Mouse (Mus musculus) E14TG2a.4 (cell line): ENCODE measurements around the gene Gpc5.

ENCODE experiments used
- CTCF ChIP-seq: conservative IDR thresholded peaks from 2 replicates; pipeline ENCODE4 v1.5.1; 2014; ENCODE audit warnings: low read length
- NANOG ChIP-seq: IDR thresholded peaks from 2 replicates; pipeline ENCODE4 v1.6.1; 2014; ENCODE audit warnings: borderline replicate concordance, low read length, mixed read lengths
- POU5F1 ChIP-seq: IDR thresholded peaks from 2 replicates; pipeline ENCODE4 v1.6.1; 2014; ENCODE audit warnings: low read length, borderline replicate concordance

DNA sequence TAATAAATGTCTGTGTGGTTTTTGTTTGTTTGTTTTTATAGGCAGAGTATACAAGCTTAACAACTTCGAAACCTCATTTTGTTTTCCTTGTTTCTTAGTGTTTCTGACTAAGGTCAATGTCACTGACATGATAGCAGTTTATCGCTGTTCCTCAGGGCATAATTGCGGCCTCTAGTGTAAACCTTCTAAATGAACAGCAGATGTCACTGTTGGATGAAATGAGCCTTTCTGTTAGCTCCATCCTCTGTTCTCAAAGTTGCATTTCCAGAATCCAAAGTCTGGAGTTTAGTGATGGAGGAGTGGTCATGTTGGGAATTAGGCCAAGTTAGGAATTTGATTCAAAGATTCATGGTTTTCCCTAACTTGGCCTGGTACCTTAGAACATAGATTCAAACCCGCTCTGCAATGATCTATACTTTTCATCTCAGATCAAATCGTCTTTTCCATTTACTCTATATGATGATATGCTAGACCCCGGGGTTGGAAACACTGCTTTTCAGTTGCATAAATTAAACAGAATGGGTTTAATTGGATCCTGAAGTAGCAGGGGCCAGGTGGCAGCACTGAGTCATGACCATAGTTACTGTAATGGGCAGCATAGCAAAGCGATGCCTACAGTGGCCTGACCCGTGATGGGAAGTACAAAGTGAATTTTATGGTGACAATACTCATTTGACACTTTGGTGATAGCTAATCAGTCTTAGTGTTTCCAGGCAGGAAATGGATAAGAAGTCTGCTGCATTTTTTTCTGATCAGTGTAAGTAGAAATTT, 508.4 kb downstream of the Gpc5 start:
- TF ChIP-seq CTCF, result peak; percentile 44
- TF ChIP-seq NANOG, result no peak
- TF ChIP-seq POU5F1, result no peak
